Mouse (Mus musculus) megakaryocyte-erythroid progenitor cell, adult 5-6 weeks (primary cell): Measurements from ENCODE around the gene Psma5. TPM values are rescaled to one million over a fixed set of nuclear protein-coding genes. Genes with fewer than 3 reads are reported as not detected.

Source experiments
- total RNA-seq, 2 experiments: library from RNA; stranded (forward) in 1 of 2; stranded (reverse) in 1 of 2; fragments of 200-1000, 215-1000 nt in 1 of 2; fragments of >200 nt in 1 of 2; fragmentation: Nextera tagmentation in 1 of 2; gene quantifications; 2 replicates each; pipeline ENCODE4 v1.2.3; 2014 to 2017

The Psma5 gene
- total RNA-seq, 2 experiments from 2014 or later, result 248 to 358 TPM

Other genes with a start within 250 kb of the Psma5 start
- gene Gstm1, start 239.0 kb upstream of the Psma5 start, total RNA-seq (2014; fragmentation: Nextera tagmentation), result 9.1 and 18.8 TPM in 2 replicates
- gene Gstm1, start 239.0 kb upstream of the Psma5 start, total RNA-seq (2017), result 8.4 and 14.7 TPM in 2 replicates
- 2.8 and 3.6 TPM in 2 replicates for gene Gstm4, start 212.0 kb upstream of the Psma5 start, total RNA-seq (2014; fragmentation: Nextera tagmentation)
- gene Gstm4, start 212.0 kb upstream of the Psma5 start, total RNA-seq (2017), result 1.7 and 2.9 TPM in 2 replicates
- 56.9 and 63.8 TPM in 2 replicates for gene Ampd2, start 170.3 kb upstream of the Psma5 start, total RNA-seq (2014; fragmentation: Nextera tagmentation)
- 23.8 and 41.6 TPM in 2 replicates for gene Ampd2, start 170.3 kb upstream of the Psma5 start, total RNA-seq (2017)
- 0.64 TPM in 1 of 2 replicates, not detected in the other for gene Gnat2, start 164.1 kb upstream of the Psma5 start, total RNA-seq (2014; fragmentation: Nextera tagmentation)
- gene Gnat2, start 164.1 kb upstream of the Psma5 start, total RNA-seq (2017), result 1.7 TPM in 1 of 2 replicates, not detected in the other
- 59.5 and 66.7 TPM in 2 replicates for gene Gnai3, start 110.8 kb upstream of the Psma5 start, total RNA-seq (2014; fragmentation: Nextera tagmentation)
- gene Gnai3, start 110.8 kb upstream of the Psma5 start, total RNA-seq (2017), result 114 and 126 TPM in 2 replicates
- not detected in 2 replicates for gene Gpr61, start 102.0 kb upstream of the Psma5 start, total RNA-seq (2014; fragmentation: Nextera tagmentation)
- gene Gpr61, start 102.0 kb upstream of the Psma5 start, total RNA-seq (2017), result not detected in 2 replicates
- 1.3 and 2.3 TPM in 2 replicates for gene Amigo1, start 70.6 kb upstream of the Psma5 start, total RNA-seq (2014; fragmentation: Nextera tagmentation)
- 0.66 and 1.9 TPM in 2 replicates for gene Amigo1, start 70.6 kb upstream of the Psma5 start, total RNA-seq (2017)
- gene Cyb561d1, start 55.7 kb upstream of the Psma5 start, total RNA-seq (2014; fragmentation: Nextera tagmentation), result 3.8 and 5.0 TPM in 2 replicates
- gene Cyb561d1, start 55.7 kb upstream of the Psma5 start, total RNA-seq (2017), result 3.5 and 4.6 TPM in 2 replicates
- gene Atxn7l2, start 46.0 kb upstream of the Psma5 start, total RNA-seq (2014; fragmentation: Nextera tagmentation), result 8.3 and 12.1 TPM in 2 replicates
- gene Atxn7l2, start 46.0 kb upstream of the Psma5 start, total RNA-seq (2017), result 1.9 and 3.2 TPM in 2 replicates
- not detected in 2 replicates for gene Sypl2, start 30.3 kb upstream of the Psma5 start, total RNA-seq (2014; fragmentation: Nextera tagmentation)
- not detected in 2 replicates for gene Sypl2, start 30.3 kb upstream of the Psma5 start, total RNA-seq (2017)
- gene Sort1, start 27.2 kb downstream of the Psma5 start, total RNA-seq (2014; fragmentation: Nextera tagmentation), result 4.5 and 7.6 TPM in 2 replicates
- 5.8 and 7.7 TPM in 2 replicates for gene Sort1, start 27.2 kb downstream of the Psma5 start, total RNA-seq (2017)
- not detected in 2 replicates for gene Mybphl, start 108.0 kb downstream of the Psma5 start, total RNA-seq (2014; fragmentation: Nextera tagmentation)
- not detected in 2 replicates for gene Mybphl, start 108.0 kb downstream of the Psma5 start, total RNA-seq (2017)
- gene Psrc1, start 126.9 kb downstream of the Psma5 start, total RNA-seq (2014; fragmentation: Nextera tagmentation), result 34.4 and 34.9 TPM in 2 replicates
- gene Psrc1, start 126.9 kb downstream of the Psma5 start, total RNA-seq (2017), result 13.6 and 24.9 TPM in 2 replicates
- gene Celsr2, start 158.6 kb downstream of the Psma5 start, total RNA-seq (2014; fragmentation: Nextera tagmentation), result 1.8 and 6.5 TPM in 2 replicates
- 0.42 and 2.3 TPM in 2 replicates for gene Celsr2, start 158.6 kb downstream of the Psma5 start, total RNA-seq (2017)
- 58.8 and 69.7 TPM in 2 replicates for gene Sars, start 188.3 kb downstream of the Psma5 start, total RNA-seq (2014; fragmentation: Nextera tagmentation)
- gene Sars, start 188.3 kb downstream of the Psma5 start, total RNA-seq (2017), result 456 and 521 TPM in 2 replicates